Mouse (Mus musculus) E14TG2a.4 (cell line): ENCODE measurements around the gene Emc6.

Source experiments
- CTCF ChIP-seq: conservative IDR thresholded peaks from 2 replicates; pipeline ENCODE4 v1.5.1; 2014; ENCODE audit warnings: low read length
- POU5F1 ChIP-seq: IDR thresholded peaks from 2 replicates; pipeline ENCODE4 v1.6.1; 2014; ENCODE audit warnings: low read length, borderline replicate concordance

DNA sequence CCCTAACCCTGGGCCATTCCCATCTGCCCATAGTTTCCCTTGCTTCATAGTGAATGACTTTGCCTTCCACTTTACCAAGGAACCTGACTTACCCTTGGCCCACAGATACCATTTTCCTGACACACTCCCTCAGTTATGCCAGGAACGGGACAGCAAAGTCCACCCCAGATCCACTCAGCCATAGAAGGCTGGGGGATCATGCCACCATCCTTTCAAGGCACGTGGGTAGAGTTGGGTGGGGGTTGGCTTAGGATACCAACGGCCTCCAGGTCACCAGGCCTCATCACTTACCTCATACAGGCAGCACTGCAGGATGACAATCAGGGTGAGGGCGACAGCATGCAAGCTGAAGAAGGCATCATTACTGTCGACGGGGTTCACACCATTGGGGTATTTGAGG lies 10.4 kb upstream of the Emc6 start:
- TF ChIP-seq CTCF (no peak), POU5F1 (no peak)
